Mouse (Mus musculus) layer of hippocampus, postnatal 10 days (tissue): Measurements from ENCODE around the gene Olfr1223. TPM values are rescaled to one million over a fixed set of nuclear protein-coding genes. Genes with fewer than 3 reads are reported as not detected.
"Not testable (repeated sequence)": the region's sequence is repeated elsewhere in the genome, so short reads cannot be mapped to it uniquely, and the experiment has no call there.

ENCODE experiments used
- DNase-seq, 2 experiments: peaks; one replicate each; pipeline ENCODE4 v3.0.0; 2021; ENCODE audit warnings: low spot score in 2 of 2
- long read RNA-seq: library from polyadenylated mRNA; stranded (forward); transcript quantifications from one replicate; pipeline ENCODE4 v2.0.0, GENCODE M21; 2023
- total RNA-seq, 2 experiments: library from RNA; stranded (reverse); gene quantifications; 2 replicates each; pipeline ENCODE4 v1.2.3; 2021

Gene Olfr1223
- total RNA-seq, result not detected
- long read RNA-seq, result 0 reads

DNA sequence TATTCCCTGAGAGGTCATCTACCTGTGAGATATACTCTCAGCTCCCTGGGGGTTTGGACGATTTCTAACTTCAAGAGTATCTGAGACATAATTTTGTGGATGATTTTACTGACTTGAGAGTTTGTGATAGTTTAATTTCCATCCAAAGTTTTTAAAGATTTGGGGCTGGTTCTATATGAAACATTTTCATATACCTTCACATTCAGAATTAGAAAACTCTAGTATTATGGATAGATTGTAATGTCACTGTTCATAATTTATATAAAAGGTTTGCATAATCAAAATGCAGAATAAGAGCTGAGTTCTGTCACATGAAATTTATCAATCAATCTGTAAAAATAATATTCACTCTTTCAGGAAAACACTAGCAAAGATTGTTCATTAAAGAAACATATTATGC, at the start of gene Olfr1223:
TSS of gene Olfr1223 (minus strand) at position 101 of the 400 bp plus-strand sequence.
- DNase-seq, result no peak

DNA sequence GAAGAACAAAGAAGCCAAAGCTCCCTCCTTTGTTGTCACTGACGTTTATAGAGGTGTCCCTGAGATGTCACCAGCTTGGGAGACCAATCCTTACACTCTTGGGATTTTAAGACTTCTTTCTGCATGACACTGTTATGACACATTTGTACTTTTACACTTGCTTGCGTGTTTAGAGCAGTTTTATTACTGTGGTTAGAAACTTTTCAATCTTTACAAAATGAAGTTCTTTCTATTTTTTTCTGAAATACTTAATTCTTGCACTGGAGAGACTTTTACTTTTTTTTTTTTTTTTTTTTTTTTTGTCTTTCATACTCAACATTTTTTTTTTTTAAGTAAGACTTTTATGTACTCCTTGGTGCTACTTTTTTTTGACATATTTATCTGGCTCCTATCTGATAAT, 48.6 kb upstream of the Olfr1223 start, which contains the start of gene Olfr1226:
TSS of gene Olfr1226 (minus strand) at position 101 of the 400 bp plus-strand sequence.
- no peak for DNase-seq

DNA sequence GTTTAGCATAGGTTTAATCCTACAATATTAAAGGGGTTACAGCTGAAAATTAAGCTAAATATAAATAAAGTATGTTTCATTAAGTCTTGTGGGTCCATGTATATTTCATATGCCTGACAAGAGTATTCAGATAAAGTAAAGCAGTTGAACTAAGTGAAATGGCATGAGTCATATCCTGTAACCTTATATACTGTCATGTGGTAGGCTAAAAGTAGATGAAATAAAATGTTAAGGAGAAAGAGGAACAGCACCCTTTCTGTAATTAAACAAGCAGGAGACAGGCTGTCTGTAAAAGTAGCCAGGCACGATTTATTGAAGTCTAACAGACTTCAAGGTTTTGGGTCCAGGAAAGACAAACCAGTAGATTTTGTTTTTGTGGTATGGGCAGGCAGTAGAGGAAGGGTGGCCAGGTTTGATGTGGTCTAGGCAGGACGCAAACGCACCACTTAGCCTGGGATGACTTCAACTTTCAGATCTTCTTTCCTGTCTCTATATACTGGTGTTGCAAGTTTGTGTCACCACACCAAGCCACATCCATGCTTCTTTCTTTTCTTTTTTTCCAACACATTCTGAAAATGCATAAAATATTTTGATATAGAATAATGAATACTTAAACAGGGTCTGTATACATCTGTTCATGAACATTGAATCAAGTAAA, 45.1 kb upstream of the Olfr1223 start:
- no peak for DNase-seq

DNA sequence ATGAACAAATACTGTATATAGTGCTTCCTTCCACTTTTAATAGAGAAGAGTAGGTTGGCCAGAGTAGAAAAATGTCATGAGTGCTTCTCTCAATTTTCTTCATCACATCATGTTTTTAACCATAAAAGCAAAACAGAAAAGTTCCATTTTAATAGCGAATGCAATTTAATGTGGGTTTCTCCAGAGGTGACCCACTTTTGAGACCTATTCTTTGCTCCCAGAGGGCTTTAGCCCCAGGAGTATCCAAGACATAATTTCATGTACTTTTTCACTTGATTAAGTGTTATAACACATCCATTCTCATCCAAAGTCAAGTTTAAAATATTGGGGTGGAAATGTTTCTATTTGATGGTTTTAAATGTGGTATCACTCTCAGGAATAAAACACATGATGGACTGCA, 23.2 kb upstream of the Olfr1223 start, which contains the start of gene Olfr1225:
TSS of gene Olfr1225 (minus strand) at position 101 of the 400 bp plus-strand sequence.
- DNase-seq, result no peak

DNA sequence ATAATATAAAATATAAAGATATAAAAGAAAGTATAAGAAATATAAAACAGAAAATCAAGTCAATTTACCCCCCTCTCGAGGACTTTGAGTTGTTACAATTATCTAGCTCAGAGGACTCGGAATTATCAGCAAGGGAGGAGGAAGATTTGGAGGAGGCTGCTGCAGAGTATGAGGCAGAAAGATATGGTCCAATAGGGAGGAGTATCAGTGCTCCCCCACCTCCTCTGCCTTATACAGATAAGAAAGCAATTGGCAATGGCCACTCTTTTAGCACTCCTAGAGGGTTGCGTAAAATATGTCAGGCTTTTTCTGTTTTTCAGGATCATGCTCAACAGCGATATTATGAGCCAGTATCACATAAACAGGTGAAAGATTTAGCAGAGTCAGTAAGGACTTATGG, 13.4 kb upstream of the Olfr1223 start:
- not testable (repeated sequence) for DNase-seq

DNA sequence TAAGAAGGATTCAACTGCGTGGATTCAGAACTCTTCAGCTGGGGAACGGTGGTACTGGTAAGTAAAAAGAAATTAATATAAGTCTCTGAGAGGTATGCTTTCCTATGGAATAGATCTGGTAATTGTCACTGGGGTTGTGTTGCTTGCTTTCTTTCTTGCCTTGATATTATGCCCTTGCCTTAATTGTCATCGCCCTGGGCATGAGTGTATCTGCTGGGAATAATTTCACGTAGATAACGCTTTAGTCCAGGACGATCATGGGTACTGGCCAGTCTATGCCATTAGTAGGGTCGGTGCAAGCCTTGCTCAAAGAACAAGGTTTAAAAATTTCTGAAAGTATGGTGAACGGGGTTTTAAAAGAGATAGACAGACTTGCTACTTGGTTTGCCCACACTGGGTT, 12.6 kb upstream of the Olfr1223 start, which contains the start of gene Olfr1224-ps1:
TSS of gene Olfr1224-ps1 (minus strand) at position 101 of the 400 bp plus-strand sequence.
- DNase-seq, result not testable (repeated sequence)

DNA sequence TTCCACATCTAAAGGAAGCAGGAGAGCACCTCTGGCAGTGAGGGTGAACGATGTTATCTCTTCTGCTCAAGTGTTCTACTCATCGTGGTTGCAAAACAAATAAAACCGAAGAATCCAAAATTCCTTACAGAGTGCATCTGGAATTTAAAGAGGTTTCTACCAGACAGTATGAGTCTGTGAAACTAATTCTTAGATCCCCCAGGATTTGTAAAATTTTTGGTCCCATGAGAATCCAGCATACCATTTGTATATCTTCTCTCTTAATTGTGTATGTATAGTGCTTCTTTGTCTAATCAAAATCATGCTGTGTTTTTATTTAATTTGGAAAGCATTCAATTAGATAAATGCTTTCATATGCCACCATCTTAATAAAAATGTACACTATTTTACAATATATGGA, 18.4 kb downstream of the Olfr1223 start, which contains the start of gene Olfr1222:
TSS of gene Olfr1222 (minus strand) at position 101 of the 400 bp plus-strand sequence.
- DNase-seq, result no peak

DNA sequence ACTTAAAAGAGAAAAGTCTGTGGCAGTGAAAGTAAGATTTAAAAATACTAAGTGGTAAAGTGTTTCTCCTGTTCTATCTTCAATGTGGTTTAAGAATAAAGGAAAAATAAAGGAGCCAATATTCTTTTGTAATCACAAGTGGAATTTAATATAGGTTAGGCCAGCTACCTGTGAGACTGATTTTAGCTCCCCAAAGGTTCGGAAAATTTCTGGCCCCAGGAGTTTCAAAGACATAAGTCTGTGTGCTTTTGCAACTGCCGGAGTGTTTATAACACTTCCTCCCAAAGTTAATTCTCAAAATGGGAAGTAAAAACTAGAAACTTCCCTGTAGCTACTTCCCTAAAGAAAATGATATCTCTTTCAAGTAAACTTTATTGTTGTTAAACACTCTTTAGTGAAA, 34.2 kb downstream of the Olfr1223 start, which contains the start of gene Olfr1221:
TSS of gene Olfr1221 (minus strand) at position 101 of the 400 bp plus-strand sequence.
- DNase-seq, result no peak

DNA sequence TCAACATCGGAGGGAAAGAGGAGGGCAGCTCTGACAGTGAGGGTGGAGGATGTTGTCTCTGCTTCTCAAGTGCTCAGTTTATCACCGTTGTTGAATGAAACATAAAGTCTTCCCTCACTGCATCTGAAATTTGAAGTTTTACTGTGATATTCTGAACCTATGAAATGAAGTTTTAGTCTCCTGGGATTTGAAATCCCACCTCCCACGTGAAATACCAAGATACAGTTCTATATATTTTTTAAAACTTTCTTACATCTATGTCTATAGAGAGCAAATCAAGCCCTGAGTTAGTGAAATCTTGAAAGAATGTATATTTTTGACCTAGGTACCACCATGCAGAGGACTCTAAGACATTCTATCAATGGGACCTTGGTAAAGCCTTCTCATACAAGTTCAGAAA, 44.6 kb downstream of the Olfr1223 start, which contains the start of gene Olfr1220:
TSS of gene Olfr1220 (minus strand) at position 101 of the 400 bp plus-strand sequence.
- no peak for DNase-seq

DNA sequence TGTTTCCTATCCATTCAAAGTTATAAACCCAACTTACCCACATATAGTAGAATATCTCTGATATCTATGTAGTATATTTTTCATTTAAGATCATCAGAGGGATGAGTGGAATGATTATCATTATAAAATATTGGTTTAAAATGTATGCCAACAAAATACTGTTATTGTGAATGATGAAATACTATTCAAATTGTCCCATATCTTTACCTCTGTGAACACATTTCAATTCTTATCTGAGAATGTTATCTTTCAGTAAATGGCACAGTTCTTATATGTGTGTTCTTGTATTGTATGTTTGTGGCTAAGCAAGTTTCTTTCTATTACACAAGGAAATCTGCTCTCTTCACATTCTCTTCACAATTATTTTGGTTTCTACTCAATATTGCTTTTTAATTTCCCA, 45.7 kb downstream of the Olfr1223 start:
- no peak for DNase-seq

DNA sequence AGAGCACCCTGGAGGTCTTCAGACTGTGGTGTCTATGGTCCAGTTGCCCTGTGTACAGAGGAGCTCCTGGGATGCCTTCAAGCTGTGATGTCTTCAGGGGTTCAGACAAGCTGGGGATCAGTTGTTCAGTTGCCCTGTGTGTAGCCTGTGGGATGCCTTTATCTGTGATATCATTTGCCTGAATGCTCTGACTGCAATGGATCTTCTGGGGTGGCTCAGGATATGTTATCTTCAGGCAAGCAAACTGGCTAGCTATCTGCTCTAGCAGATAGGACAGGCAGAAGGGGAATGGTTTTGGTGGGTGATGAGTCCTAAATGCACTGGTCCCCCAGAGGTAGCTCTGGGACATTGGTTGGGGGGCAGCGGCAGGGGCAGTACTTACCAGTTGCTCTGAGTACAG, 57.5 kb downstream of the Olfr1223 start:
- no peak for DNase-seq

Other genes with a start within 250 kb of the Olfr1223 start
- gene Olfr1208, start 249.2 kb downstream of the Olfr1223 start, total RNA-seq, result not detected
- not detected for gene Olfr1209, start 236.4 kb downstream of the Olfr1223 start, total RNA-seq
- gene Olfr1211, start 213.4 kb downstream of the Olfr1223 start, total RNA-seq, result not detected
- gene Olfr1212, start 197.6 kb downstream of the Olfr1223 start, total RNA-seq, result not detected
- gene Gm13762, start 171.3 kb downstream of the Olfr1223 start, total RNA-seq, result not detected
- not detected for gene Olfr1214, start 158.9 kb downstream of the Olfr1223 start, total RNA-seq
- gene Olfr1215, start 144.6 kb downstream of the Olfr1223 start, total RNA-seq, result not detected
- gene Olfr1216, start 133.2 kb downstream of the Olfr1223 start, total RNA-seq, result not detected
- gene Olfr1217, start 119.5 kb downstream of the Olfr1223 start, total RNA-seq, result not detected
- not detected for gene Olfr1218, start 90.4 kb downstream of the Olfr1223 start, total RNA-seq
- gene Olfr1219, start 68.0 kb downstream of the Olfr1223 start, total RNA-seq, result not detected
- gene Olfr1220, start 44.7 kb downstream of the Olfr1223 start, total RNA-seq, result not detected
- gene Olfr1221, start 34.3 kb downstream of the Olfr1223 start, total RNA-seq, result not detected
- gene Olfr1222, start 18.5 kb downstream of the Olfr1223 start, total RNA-seq, result not detected
- gene Olfr1224-ps1, start 12.5 kb upstream of the Olfr1223 start, total RNA-seq, result not detected
- gene Olfr1225, start 23.1 kb upstream of the Olfr1223 start, total RNA-seq, result not detected
- not detected for gene Olfr1226, start 48.5 kb upstream of the Olfr1223 start, total RNA-seq
- not detected for gene Olfr1228, start 102.5 kb upstream of the Olfr1223 start, total RNA-seq
- gene Olfr1229, start 136.5 kb upstream of the Olfr1223 start, total RNA-seq, result not detected
- gene Olfr1230, start 145.7 kb upstream of the Olfr1223 start, total RNA-seq, result not detected
- gene Olfr1231, start 155.5 kb upstream of the Olfr1223 start, total RNA-seq, result not detected
- not detected for gene Olfr1232, start 178.1 kb upstream of the Olfr1223 start, total RNA-seq
- not detected for gene Olfr1233, start 190.8 kb upstream of the Olfr1223 start, total RNA-seq
- gene Olfr1234, start 213.3 kb upstream of the Olfr1223 start, total RNA-seq, result not detected